Mouse (Mus musculus): Measurements from ENCODE around the gene Phf5a. TPM values are rescaled to one million over a fixed set of nuclear protein-coding genes. Genes with fewer than 3 reads are reported as not detected.

The Phf5a gene
- polyA plus RNA-seq, 1 experiment: 96.7 TPM

DNA sequence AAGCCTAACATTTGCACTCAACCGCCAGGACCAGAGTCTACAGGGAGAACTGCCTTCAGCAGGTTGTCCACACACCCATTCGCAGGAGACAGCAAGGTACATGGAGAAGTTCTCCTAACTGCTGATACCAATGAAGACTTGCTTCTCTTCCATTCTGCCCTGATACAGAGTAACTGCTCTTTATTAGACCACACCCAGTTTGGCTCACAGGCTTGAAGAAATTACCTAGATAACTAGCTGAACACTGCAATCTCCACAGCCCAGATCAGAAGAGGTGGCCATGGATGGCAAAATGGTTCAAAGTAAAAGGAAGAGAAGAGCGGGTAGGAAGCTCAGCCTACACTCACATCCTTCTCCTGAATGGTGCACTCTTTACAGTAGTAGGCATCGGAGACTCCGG, 1.7 kb downstream of the Phf5a start:
- Histone ChIP-seq H3K27ac (ENCODE audit: control insufficient read depth, insufficient read depth, low read depth, low read length, poor library complexity) (peak overlapping the region; percentile 30; the same call in 1 of the 2 replicates), H3K4me1 (ENCODE audit: control insufficient read depth, insufficient read depth, low read length) (no peaks in the 10 kb centered on the region; the same call in 1 of the 2 replicates), H3K4me3 (replicated peaks; ENCODE audit: control insufficient read depth, low read depth, low read length) (no peak overlapping the region)
- TF ChIP-seq POLR2A (IDR thresholded peaks at IDR 0.05; ENCODE audit: borderline replicate concordance, control insufficient read depth, low read depth, low read length) (no peak), CTCF (IDR thresholded peaks at IDR 0.05; ENCODE audit: control insufficient read depth, insufficient read depth, low read length) (no peak)
- WGBS: 81% methylated on average over 5 of the region's 5 CpGs

DNA sequence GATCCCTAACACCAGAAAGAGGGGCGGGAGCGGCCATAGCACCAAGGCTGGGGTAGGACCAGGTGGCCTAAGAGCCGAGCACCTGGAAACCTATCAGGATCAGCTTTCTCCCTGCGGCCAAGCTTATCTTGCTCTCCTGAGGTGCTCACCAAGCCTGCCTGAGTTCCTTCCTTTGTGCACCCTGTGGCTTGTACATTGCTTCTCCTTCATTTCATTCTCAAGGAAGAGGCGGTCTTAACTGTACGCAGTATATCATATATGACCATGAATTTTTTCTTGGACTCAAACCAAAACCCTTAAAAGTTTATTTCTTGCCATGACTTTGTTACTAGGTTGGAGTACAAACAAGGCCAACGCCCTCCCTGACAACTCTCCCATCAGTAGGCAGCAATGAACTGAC, 7.5 kb downstream of the Phf5a start:
- 71% methylated on average over 7 of the region's 7 CpGs for WGBS
- no peaks in the 10 kb centered on the region; the same call in 1 of the 2 replicates for H3K4me1 ChIP-seq (ENCODE audit: control insufficient read depth, insufficient read depth, low read length)
- no peak overlapping the region for H3K27ac ChIP-seq (ENCODE audit: control insufficient read depth, insufficient read depth, low read depth, low read length, poor library complexity)
- TF ChIP-seq CTCF (IDR thresholded peaks at IDR 0.05; ENCODE audit: control insufficient read depth, insufficient read depth, low read length) (no peak), POLR2A (IDR thresholded peaks at IDR 0.05; ENCODE audit: borderline replicate concordance, control insufficient read depth, low read depth, low read length) (no peak)
- no peak overlapping the region for H3K4me3 ChIP-seq (replicated peaks; ENCODE audit: control insufficient read depth, low read depth, low read length)

DNA sequence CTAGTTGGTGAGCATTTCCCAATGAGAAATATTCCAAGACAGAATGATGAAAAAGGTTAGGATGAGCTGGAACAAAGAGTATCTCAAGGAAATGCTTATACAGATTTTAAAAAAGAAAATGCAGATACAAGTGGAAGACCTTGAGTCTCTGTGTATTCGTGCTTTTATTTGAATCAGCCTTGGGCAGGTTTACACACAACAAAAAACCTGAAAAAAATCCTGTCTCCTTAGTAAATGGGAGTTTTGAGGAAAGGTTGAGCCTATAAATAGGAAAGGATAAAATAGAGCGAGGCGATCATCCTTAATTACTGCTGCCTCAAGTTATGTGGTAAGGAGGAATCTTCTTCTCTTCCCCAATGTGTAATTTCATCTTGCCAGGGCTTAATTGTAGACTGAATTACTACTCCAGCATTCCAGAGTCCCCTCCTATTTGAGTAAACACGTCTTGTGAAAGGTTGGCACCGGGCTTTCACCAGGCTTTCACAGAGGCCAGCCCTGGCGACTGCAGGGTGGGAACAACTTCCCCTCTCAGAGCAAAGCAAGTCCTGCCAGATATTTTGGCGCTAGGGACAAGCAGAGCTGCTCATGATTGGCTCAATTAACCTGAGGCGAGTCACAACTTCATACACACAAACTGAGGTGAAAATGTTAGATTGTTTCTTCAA, 11.1 kb downstream of the Phf5a start:
- Histone ChIP-seq H3K4me1 (ENCODE audit: control insufficient read depth, insufficient read depth, low read length) (no peaks in the 10 kb centered on the region; the same call in 1 of the 2 replicates), H3K27ac (ENCODE audit: control insufficient read depth, insufficient read depth, low read depth, low read length, poor library complexity) (peak overlapping the region; percentile 29), H3K4me3 (replicated peaks; ENCODE audit: control insufficient read depth, low read depth, low read length) (no peak overlapping the region)
- 21% methylated on average over 8 of the region's 8 CpGs for WGBS
- TF ChIP-seq CTCF (IDR thresholded peaks at IDR 0.05; ENCODE audit: control insufficient read depth, insufficient read depth, low read length) (no peak), POLR2A (IDR thresholded peaks at IDR 0.05; ENCODE audit: borderline replicate concordance, control insufficient read depth, low read depth, low read length) (no peak)

DNA sequence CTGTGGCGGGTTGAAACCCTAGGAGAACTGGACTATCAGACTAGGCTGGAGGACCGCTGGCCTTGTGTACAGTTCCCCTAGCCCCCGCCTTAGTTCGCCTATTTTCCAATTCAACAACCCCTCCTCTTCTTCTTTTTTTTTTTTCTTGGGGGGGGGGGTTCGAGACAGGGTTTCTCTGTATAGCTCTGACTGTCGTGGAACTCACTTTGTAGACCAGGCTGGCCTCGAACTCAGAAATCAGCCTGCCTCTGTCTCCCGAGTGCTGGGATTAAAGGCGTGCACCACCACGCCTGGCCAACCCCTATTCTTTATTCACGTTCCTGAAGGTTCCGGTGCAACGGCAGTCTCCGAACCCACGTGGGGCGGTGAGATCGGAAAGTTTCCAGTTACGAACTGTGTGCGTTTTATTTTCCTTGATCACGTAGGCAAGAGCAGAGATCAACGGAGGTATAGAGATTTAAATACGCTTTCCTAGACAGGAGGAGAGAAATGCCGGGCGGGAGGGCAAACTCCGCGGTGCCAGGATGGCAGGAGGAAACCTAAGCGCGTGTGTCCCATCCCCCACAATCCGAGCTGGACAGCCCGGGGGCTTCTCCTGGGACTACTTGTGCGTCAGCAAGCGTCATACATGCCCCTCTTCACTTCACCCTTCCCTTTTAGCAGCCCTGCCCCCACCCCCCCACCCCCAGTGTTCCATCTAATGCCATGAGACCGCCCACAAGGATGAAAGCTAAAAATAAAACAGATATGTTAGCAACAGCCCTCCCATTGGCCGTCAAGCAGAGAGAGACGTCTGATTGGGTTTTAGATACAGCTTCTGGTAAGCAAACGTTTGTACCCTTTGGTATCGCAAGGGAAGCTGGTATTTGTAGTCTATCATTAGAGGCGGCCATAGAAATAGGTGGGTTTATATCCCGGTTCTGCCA, 12.1 kb downstream of the Phf5a start:
- peak overlapping the region; percentile 94 for H3K27ac ChIP-seq (ENCODE audit: control insufficient read depth, insufficient read depth, low read depth, low read length, poor library complexity)
- peaks cover 2% of the 10 kb centered on the region; the same call in 1 of the 2 replicates for H3K4me1 ChIP-seq (ENCODE audit: control insufficient read depth, insufficient read depth, low read length)
- H3K4me3 ChIP-seq (replicated peaks; ENCODE audit: control insufficient read depth, low read depth, low read length): peak overlapping the region; percentile 93
- under 1% methylated on average over 39 of the region's 39 CpGs for WGBS
- peak; percentile 35; the same call in 1 of the 2 replicates for TF ChIP-seq POLR2A (IDR thresholded peaks at IDR 0.05; ENCODE audit: borderline replicate concordance, control insufficient read depth, low read depth, low read length)
- TF ChIP-seq CTCF (IDR thresholded peaks at IDR 0.05; ENCODE audit: control insufficient read depth, insufficient read depth, low read length): no peak

DNA sequence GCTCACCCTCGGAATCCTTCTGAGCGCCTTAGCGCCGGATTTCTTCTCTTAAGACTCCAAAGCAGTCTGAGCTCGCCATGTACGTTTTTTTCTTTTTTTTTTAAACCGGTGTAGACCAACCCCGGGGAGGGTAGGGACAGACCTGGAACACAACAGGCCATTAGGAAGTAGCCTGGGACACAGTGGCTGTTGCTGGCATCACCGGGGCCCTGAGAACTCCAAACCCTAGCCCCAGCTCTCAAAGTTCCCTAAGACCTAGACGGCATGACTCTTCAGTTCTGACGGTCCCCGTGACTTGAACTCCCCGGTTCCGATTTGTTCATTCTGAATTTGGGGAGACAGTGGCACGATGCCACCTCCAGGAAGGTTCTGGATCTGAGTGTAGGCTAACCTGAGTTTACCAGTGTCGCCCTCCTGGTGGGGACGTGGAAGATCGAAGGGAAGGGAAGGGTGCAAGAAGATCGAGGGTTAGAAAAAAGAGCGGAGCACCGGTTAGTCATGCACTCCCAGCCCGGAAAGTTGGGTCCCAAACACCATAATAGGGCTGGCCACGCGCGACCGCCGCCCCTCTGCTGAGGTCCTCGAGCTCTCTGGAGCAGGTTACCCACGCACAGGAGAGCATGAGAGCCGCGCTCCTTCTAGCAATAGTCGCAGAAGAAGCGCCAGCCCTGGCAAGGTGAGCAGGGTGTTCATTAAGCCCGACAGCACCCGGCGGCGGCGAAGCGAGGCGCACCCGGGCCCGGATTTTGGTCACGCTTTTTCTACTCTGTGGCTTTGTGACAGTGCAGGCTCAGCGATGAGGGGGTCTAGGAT, 13.0 kb downstream of the Phf5a start, which contains the start of gene Tob2:
Gene Tob2, minus strand, starts transcription at position 280 of the 813 bp plus-strand sequence.
- H3K4me3 ChIP-seq (replicated peaks; ENCODE audit: control insufficient read depth, low read depth, low read length): peak within 1 kb of the TSS; percentile 93
- peaks cover 2% of the 10 kb centered on the region; the same call in 1 of the 2 replicates for H3K4me1 ChIP-seq (ENCODE audit: control insufficient read depth, insufficient read depth, low read length)
- TF ChIP-seq CTCF (IDR thresholded peaks at IDR 0.05; ENCODE audit: control insufficient read depth, insufficient read depth, low read length): no peak
- TF ChIP-seq POLR2A (IDR thresholded peaks at IDR 0.05; ENCODE audit: borderline replicate concordance, control insufficient read depth, low read depth, low read length): peak; percentile 47; the same call in 1 of the 2 replicates
- peak within 1 kb of the TSS; percentile 94 for H3K27ac ChIP-seq (ENCODE audit: control insufficient read depth, insufficient read depth, low read depth, low read length, poor library complexity)
- WGBS: under 1% methylated on average over 44 of the region's 44 CpGs

DNA sequence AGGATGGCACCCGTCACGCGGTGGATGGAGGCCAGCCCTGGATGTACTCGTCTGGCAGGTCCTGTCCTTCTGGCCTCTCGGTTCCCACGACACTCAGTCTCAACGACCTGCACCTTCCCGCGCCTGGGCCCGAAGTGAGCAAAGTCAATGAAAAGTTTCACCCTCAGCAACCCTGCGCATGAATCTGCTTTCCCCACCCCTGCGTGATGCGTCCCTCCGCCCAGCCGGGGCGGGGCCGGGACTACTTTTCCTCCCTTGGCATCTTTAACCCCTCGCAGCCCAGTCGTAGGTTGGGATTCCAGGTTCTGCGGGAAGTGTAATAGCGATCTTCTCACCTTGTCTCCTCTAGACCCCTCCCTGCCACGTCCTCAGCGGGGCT, 13.6 kb downstream of the Phf5a start:
- peaks cover 2% of the 10 kb centered on the region; the same call in 1 of the 2 replicates for H3K4me1 ChIP-seq (ENCODE audit: control insufficient read depth, insufficient read depth, low read length)
- WGBS: under 1% methylated on average over 23 of the region's 23 CpGs
- H3K27ac ChIP-seq (ENCODE audit: control insufficient read depth, insufficient read depth, low read depth, low read length, poor library complexity): peak overlapping the region; percentile 94
- peak; percentile 100 for TF ChIP-seq POLR2A (IDR thresholded peaks at IDR 0.05; ENCODE audit: borderline replicate concordance, control insufficient read depth, low read depth, low read length)
- TF ChIP-seq CTCF (IDR thresholded peaks at IDR 0.05; ENCODE audit: control insufficient read depth, insufficient read depth, low read length): peak; percentile 8; the same call in 1 of the 2 replicates
- peak overlapping the region; percentile 93 for H3K4me3 ChIP-seq (replicated peaks; ENCODE audit: control insufficient read depth, low read depth, low read length)

DNA sequence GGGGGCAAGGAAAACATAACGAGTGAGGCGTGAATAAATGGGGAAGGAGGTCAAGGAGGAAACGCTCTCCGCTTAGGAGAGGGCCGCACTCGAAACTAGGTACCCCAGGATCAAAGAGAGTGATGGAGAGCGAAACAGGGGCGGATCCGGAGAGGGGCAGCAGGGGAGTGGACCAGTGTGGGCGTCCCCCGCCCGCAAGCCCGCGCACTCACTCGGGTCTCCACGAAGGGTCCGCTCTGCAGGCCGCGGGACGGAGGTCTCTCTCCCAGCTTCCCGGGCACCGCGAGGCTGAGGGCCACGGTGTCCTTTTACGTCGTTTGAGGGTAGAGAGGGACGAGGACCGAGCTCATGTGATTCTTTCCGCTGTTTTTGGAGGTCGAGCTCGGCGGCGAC, 14.0 kb downstream of the Phf5a start:
- peaks cover 2% of the 10 kb centered on the region; the same call in 1 of the 2 replicates for H3K4me1 ChIP-seq (ENCODE audit: control insufficient read depth, insufficient read depth, low read length)
- H3K27ac ChIP-seq (ENCODE audit: control insufficient read depth, insufficient read depth, low read depth, low read length, poor library complexity): peak overlapping the region; percentile 89
- TF ChIP-seq POLR2A (IDR thresholded peaks at IDR 0.05; ENCODE audit: borderline replicate concordance, control insufficient read depth, low read depth, low read length) (no peak), CTCF (IDR thresholded peaks at IDR 0.05; ENCODE audit: control insufficient read depth, insufficient read depth, low read length) (no peak)
- H3K4me3 ChIP-seq (replicated peaks; ENCODE audit: control insufficient read depth, low read depth, low read length): peak overlapping the region; percentile 93
- WGBS: under 1% methylated on average over 33 of the region's 33 CpGs

Measured in bone marrow, adult 2 months (tissue).